Mouse (Mus musculus) ES-Bruce4 (cell line): ENCODE results near the gene Tenm4. TPM values are rescaled to one million over a fixed set of nuclear protein-coding genes. Genes with fewer than 3 reads are reported as not detected.

Experiments used
- H3K27ac ChIP-seq: 2 replicates; pipeline ENCODE4 v1.5.1; 2012; ENCODE audit warnings: low read length, inconsistent platforms; ENCODE audit not compliant: insufficient read depth
- H3K27me3 ChIP-seq: 2 replicates; pipeline ENCODE4 v1.6.1; 2012; ENCODE audit warnings: mild to moderate bottlenecking, low read length, inconsistent platforms; ENCODE audit not compliant: control insufficient read depth, poor library complexity, insufficient read depth, severe bottlenecking
- H3K36me3 ChIP-seq: 2 replicates; pipeline ENCODE4 v1.6.1; 2012; ENCODE audit warnings: inconsistent platforms, mild to moderate bottlenecking, low read length, moderate library complexity; ENCODE audit not compliant: control insufficient read depth, poor library complexity, insufficient read depth, severe bottlenecking
- H3K4me1 ChIP-seq: one replicate; pipeline ENCODE4 v1.8.1; 2011; ENCODE audit warnings: low read length; ENCODE audit not compliant: control insufficient read depth, insufficient read depth
- H3K4me3 ChIP-seq: 2 replicates; pipeline ENCODE4 v1.5.1; 2011; ENCODE audit warnings: low read depth, mild to moderate bottlenecking, low read length
- H3K9ac ChIP-seq: 2 replicates; pipeline ENCODE4 v1.6.1; 2012; ENCODE audit warnings: low read depth, mild to moderate bottlenecking, inconsistent platforms; ENCODE audit not compliant: poor library complexity, severe bottlenecking
- H3K9me3 ChIP-seq: replicated peaks from 2 replicates; pipeline ENCODE4 v1.6.1; 2012; ENCODE audit warnings: mild to moderate bottlenecking, low read length, inconsistent platforms; ENCODE audit not compliant: control insufficient read depth, poor library complexity, insufficient read depth, severe bottlenecking
- CTCF ChIP-seq: IDR thresholded peaks from one replicate; pipeline ENCODE4 v1.8.1; 2011; ENCODE audit warnings: low read depth, low read length
- EP300 ChIP-seq: IDR thresholded peaks from 2 replicates; pipeline ENCODE4 v1.6.1; 2011; ENCODE audit warnings: low read depth, low read length; ENCODE audit not compliant: insufficient read depth
- POLR2A ChIP-seq: IDR thresholded peaks from one replicate; pipeline ENCODE4 v1.8.1; 2011; ENCODE audit warnings: low read length; ENCODE audit not compliant: insufficient read depth
- polyA plus RNA-seq: library from polyadenylated mRNA; stranded (reverse); fragments of >200 nt; gene quantifications from 2 replicates; pipeline ENCODE4 v1.2.4, GENCODE M21; 2011; ENCODE audit warnings: low read depth; ENCODE audit not compliant: missing spikeins, insufficient read depth, insufficient read length

Tenm4 gene
- polyA plus RNA-seq, 1 experiment, result 4.8 TPM

DNA sequence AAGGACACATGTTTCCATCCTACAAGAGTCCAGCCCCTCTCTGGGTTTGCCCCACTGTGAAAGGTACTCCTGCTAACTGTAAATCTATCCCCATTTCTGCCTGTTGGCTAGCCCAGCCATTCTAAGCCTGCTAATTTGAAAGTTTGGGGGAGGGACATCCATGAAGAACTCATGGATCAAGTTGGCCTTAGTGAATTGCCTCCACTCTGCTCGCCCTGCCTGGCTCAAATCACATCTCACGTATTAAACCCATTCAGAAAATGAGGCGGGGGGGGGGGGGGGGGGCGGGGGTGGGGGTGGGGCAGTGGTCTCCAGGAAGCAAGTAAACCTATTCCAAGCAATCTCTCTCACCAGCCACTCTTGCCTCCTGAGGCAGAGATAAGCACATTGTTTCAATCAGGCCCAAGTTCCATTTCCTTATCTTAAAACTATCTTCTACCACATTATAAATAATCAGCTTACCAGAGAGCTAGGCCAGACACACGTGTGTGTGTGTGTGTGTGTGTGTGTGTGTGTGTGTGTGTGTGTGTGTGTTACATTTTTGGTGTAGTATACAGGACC, 429.4 kb downstream of the Tenm4 start:
- Histone ChIP-seq H3K27ac (no peak overlapping the region), H3K9ac (no peak overlapping the region), H3K36me3 (no peaks in the 10 kb centered on the region), H3K27me3 (no peaks in the 10 kb centered on the region), H3K4me1 (no peaks in the 10 kb centered on the region), H3K4me3 (no peak overlapping the region), H3K9me3 (no peaks in the 10 kb centered on the region)
- TF ChIP-seq CTCF, result no peak
- no peak for TF ChIP-seq EP300
- no peak for TF ChIP-seq POLR2A

- no peak overlapping the region for H3K4me3 ChIP-seq
- H3K4me1 ChIP-seq, result no peaks in the 10 kb centered on the region
- H3K27me3 ChIP-seq, result no peaks in the 10 kb centered on the region
- no peak overlapping the region for H3K27ac ChIP-seq
- no peak overlapping the region for H3K9ac ChIP-seq
- no peaks in the 10 kb centered on the region for H3K9me3 ChIP-seq
- TF ChIP-seq CTCF (no peak), EP300 (no peak), POLR2A (no peak)
- H3K36me3 ChIP-seq, result no peaks in the 10 kb centered on the region
These were observed 433.2 kb downstream of the Tenm4 start for GRCm38 (mm10) chr7:96604091-96604745.

DNA sequence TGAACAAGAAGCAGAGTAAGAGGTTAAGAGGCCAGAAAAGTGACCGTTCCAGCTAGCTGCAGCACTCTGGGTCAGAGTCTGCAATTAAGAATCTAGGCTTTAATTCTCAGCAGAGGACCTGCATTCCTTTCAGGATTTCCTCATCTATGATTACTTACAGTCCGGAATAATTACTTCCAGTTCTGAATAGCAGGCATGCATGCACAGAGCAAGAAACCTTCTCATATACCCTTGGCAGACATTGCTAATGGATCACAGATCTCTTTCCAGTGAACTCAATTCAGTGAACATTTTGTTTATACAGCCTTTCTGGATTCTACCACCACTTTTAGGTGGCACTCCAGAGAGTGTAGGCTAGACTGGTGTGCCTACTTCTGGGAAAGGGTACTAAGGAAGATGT, 434.3 kb downstream of the Tenm4 start:
- no peak overlapping the region for H3K9ac ChIP-seq
- no peak overlapping the region for H3K4me3 ChIP-seq
- H3K27ac ChIP-seq, result no peak overlapping the region
- H3K27me3 ChIP-seq, result no peaks in the 10 kb centered on the region
- no peak for TF ChIP-seq EP300
- no peak for TF ChIP-seq POLR2A
- TF ChIP-seq CTCF, result no peak
- no peaks in the 10 kb centered on the region for H3K36me3 ChIP-seq
- H3K9me3 ChIP-seq, result no peaks in the 10 kb centered on the region
- H3K4me1 ChIP-seq, result no peaks in the 10 kb centered on the region

DNA sequence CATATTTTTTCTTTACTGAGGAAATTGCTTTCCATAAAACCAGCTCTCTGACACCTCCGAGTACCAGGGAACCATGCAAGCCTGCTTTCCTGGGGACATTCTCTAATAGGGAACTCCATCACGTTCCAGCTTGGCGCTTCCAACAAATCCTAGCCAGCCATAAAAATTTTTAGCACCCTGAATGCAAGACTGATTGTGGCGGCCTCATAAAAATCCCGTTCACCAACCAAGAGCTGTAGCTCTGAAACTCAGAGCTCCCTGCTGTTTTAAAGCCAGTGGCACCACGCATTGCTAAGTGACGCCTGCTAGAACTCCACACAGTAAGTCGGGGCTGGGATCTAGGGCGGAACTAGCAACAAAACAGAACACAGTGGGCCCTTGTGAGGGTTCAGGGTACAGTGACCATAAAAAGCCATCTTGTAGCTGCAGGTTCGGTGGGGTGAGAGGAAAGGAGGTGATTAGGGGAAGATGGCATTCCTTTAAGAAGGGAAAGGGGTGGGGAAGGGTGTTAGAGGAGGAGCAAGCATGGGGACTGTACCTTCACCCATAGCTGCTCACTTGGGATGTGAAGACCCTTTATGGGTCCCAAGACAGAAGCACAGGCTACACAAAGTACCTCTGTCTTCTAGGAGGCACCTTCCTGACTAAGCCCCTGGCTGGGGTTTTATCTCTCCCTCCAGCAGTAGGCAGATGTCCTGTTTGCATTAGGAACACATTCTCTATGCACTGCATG, 439.0 kb downstream of the Tenm4 start:
- H3K9ac ChIP-seq, result no peak overlapping the region
- H3K36me3 ChIP-seq, result no peaks in the 10 kb centered on the region
- no peaks in the 10 kb centered on the region for H3K4me1 ChIP-seq
- TF ChIP-seq EP300 (no peak), CTCF (no peak), POLR2A (no peak)
- H3K27ac ChIP-seq, result no peak overlapping the region
- no peak overlapping the region for H3K4me3 ChIP-seq
- H3K27me3 ChIP-seq, result no peaks in the 10 kb centered on the region; the same call in 1 of the 2 replicates
- no peaks in the 10 kb centered on the region for H3K9me3 ChIP-seq

DNA sequence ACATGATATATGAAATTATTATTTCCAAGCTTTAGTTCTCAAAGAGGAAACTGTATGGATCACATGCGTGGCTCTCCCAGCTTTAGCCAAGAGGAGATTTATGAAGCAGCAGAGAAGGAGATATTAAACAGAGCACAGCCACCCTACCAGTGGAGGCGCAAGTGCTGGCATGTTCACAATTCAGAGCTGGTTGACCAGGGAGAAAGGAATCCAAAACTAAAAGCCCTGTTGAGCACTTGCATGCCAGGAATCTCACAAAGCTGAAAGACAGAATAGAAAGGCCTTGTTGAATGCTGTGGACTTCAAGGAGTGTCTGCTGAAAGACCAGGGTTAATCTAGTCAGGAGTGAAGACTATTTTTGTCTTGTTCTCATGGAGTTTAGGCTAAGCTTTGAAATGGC, 446.3 kb downstream of the Tenm4 start:
- TF ChIP-seq POLR2A (no peak), CTCF (no peak), EP300 (no peak)
- H3K36me3 ChIP-seq, result no peaks in the 10 kb centered on the region
- no peaks in the 10 kb centered on the region for H3K9me3 ChIP-seq
- no peak overlapping the region for H3K4me3 ChIP-seq
- H3K27me3 ChIP-seq, result no peaks in the 10 kb centered on the region; the same call in 1 of the 2 replicates
- no peaks in the 10 kb centered on the region for H3K4me1 ChIP-seq
- H3K9ac ChIP-seq, result no peak overlapping the region
- H3K27ac ChIP-seq, result no peak overlapping the region

- Histone ChIP-seq H3K4me3 (no peak overlapping the region), H3K9me3 (no peaks in the 10 kb centered on the region), H3K27me3 (no peaks in the 10 kb centered on the region), H3K36me3 (no peaks in the 10 kb centered on the region), H3K27ac (no peak overlapping the region), H3K9ac (no peak overlapping the region), H3K4me1 (no peaks in the 10 kb centered on the region)
- TF ChIP-seq EP300, result no peak
- TF ChIP-seq POLR2A, result no peak
- TF ChIP-seq CTCF, result no peak
These were observed 449.0 kb downstream of the Tenm4 start for GRCm38 (mm10) chr7:96619930-96620472.
